Mouse (Mus musculus) heart, embryonic 10.5 days (tissue): ENCODE results near the gene Fer1l4. TPM values are rescaled to one million over a fixed set of nuclear protein-coding genes. Genes with fewer than 3 reads are reported as not detected.

ENCODE experiments used
- DNase-seq: peaks from one replicate; pipeline ENCODE4 v3.0.0-alpha.2; 2017; ENCODE audit warnings: low spot score
- H3K27ac ChIP-seq: fragments of 300-500 bp; sonication (generic); 2 replicates; pipeline ENCODE4 v1.5.1; 2016; ENCODE audit warnings: mild to moderate bottlenecking
- H3K27me3 ChIP-seq: fragments of 300-500 bp; sonication (generic); 2 replicates; pipeline ENCODE4 v1.6.1; 2016; ENCODE audit warnings: mild to moderate bottlenecking; ENCODE audit not compliant: poor library complexity, insufficient read depth, severe bottlenecking
- H3K36me3 ChIP-seq: fragments of 300-500 bp; sonication (generic); 2 replicates; pipeline ENCODE4 v1.6.1; 2016; ENCODE audit warnings: mild to moderate bottlenecking, moderate library complexity
- H3K4me1 ChIP-seq: fragments of 300-500 bp; sonication (generic); 2 replicates; pipeline ENCODE4 v1.6.1; 2016; ENCODE audit warnings: mild to moderate bottlenecking
- H3K4me3 ChIP-seq: fragments of 300-500 bp; sonication (generic); 2 replicates; pipeline ENCODE4 v1.5.1; 2016; ENCODE audit warnings: mild to moderate bottlenecking, moderate library complexity
- H3K9me3 ChIP-seq: fragments of 300-500 bp; sonication (generic); 2 replicates; pipeline ENCODE4 v1.6.1; 2016; ENCODE audit warnings: mild to moderate bottlenecking, moderate library complexity
- WGBS: fragments of 180-500 bp; shearing (Covaris S2); methylation state at CpG from one replicate; pipeline ENCODE4 v1.1.7; 2016; 5-methylcytosine and 5-hydroxymethylcytosine counted together
- polyA plus RNA-seq: library from polyadenylated mRNA; unstranded; fragments of >200 nt; fragmentation: Nextera tagmentation; extraction: Ambion mirVana; gene quantifications from 2 replicates; pipeline ENCODE4 v1.2.1, GENCODE M21; 2016

Gene Fer1l4
- not detected in 2 replicates for polyA plus RNA-seq

- no peaks in the 10 kb centered on the region for H3K36me3 ChIP-seq
- H3K9me3 ChIP-seq: no peaks in the 10 kb centered on the region
- H3K27ac ChIP-seq: no peak within 1 kb of the TSS
- WGBS: 72% methylated on average over 9 of the region's 9 CpGs
- H3K4me1 ChIP-seq: peaks cover 4% of the 10 kb centered on the region; the same call in 1 of the 2 replicates
- no peak within 1 kb of the TSS for H3K4me3 ChIP-seq
- DNase-seq: no peak
- peaks cover 31% of the 10 kb centered on the region for H3K27me3 ChIP-seq
Observed at GRCm38 (mm10) chr2:156052816-156053215, at the start of gene Fer1l4. Gene Fer1l4, minus strand, starts transcription at chr2:156052947.

- Histone ChIP-seq H3K27me3 (no peaks in the 10 kb centered on the region), H3K27ac (no peak overlapping the region), H3K36me3 (peaks cover 35% of the 10 kb centered on the region), H3K9me3 (no peaks in the 10 kb centered on the region), H3K4me3 (no peak overlapping the region), H3K4me1 (peaks cover 2% of the 10 kb centered on the region)
- WGBS: 88% methylated on average over 5 of the region's 5 CpGs
- no peak for DNase-seq
Observed at GRCm38 (mm10) chr2:156091926-156092325, 39.2 kb upstream of the Fer1l4 start.

GRCm38 (mm10) chr2:156089799-156090198, 37.1 kb upstream of the Fer1l4 start:
- no peaks in the 10 kb centered on the region for H3K9me3 ChIP-seq
- peaks cover 6% of the 10 kb centered on the region for H3K4me1 ChIP-seq
- 89% methylated on average over 1 of the region's 1 CpGs for WGBS
- H3K27me3 ChIP-seq: no peaks in the 10 kb centered on the region
- H3K4me3 ChIP-seq: no peak overlapping the region
- H3K36me3 ChIP-seq: peaks cover 15% of the 10 kb centered on the region; the same call in 1 of the 2 replicates
- no peak for DNase-seq
- H3K27ac ChIP-seq: no peak overlapping the region

GRCm38 (mm10) chr2:156087391-156088110, 34.8 kb upstream of the Fer1l4 start:
- peaks cover 15% of the 10 kb centered on the region; the same call in 1 of the 2 replicates for H3K36me3 ChIP-seq
- WGBS: 81% methylated on average over 7 of the region's 7 CpGs

GRCm38 (mm10) chr2:156084541-156084940, 31.8 kb upstream of the Fer1l4 start:
- Histone ChIP-seq H3K4me1 (peaks cover 26% of the 10 kb centered on the region), H3K36me3 (peaks cover 5% of the 10 kb centered on the region; the same call in 1 of the 2 replicates), H3K9me3 (no peaks in the 10 kb centered on the region), H3K27ac (no peak overlapping the region), H3K4me3 (no peak overlapping the region), H3K27me3 (no peaks in the 10 kb centered on the region)
- no peak for DNase-seq
- WGBS: 84% methylated on average over 3 of the region's 3 CpGs

More at GRCm38 (mm10) chr2:156087391-156088110, 34.8 kb upstream of the Fer1l4 start:
- Histone ChIP-seq H3K9me3 (no peaks in the 10 kb centered on the region), H3K4me3 (no peak overlapping the region), H3K4me1 (peaks cover 14% of the 10 kb centered on the region), H3K27ac (no peak overlapping the region), H3K27me3 (no peaks in the 10 kb centered on the region)
- DNase-seq: no peak

GRCm38 (mm10) chr2:156080391-156080790, 27.6 kb upstream of the Fer1l4 start:
- peak; percentile 60 for DNase-seq
- Histone ChIP-seq H3K36me3 (peaks cover 39% of the 10 kb centered on the region), H3K27me3 (no peaks in the 10 kb centered on the region), H3K27ac (no peak overlapping the region), H3K4me1 (peaks cover 27% of the 10 kb centered on the region), H3K9me3 (no peaks in the 10 kb centered on the region), H3K4me3 (no peak overlapping the region)
- WGBS: 84% methylated on average over 7 of the region's 7 CpGs

- DNase-seq: peak; percentile 76
Observed at GRCm38 (mm10) chr2:156079674-156080073, 26.9 kb upstream of the Fer1l4 start.

DNA sequence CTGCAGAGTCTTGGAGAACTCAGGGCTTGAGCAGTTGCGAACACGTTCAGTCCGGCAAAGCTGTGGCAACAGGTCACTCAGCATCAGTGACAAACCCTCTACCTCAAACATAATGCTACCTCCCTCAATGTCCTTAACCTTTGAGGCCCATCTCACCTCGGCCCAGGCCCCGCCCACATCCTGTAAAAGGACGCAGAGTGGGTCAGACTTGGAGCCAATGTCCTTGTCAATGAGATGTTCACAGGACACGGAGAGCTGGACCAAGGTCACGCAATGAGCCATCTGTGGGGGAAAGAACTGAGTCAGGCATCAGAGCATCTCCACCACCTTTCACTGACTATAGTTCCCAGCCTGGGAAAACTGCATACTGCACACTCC, 26.4 kb upstream of the Fer1l4 start:
- peaks cover 27% of the 10 kb centered on the region for H3K4me1 ChIP-seq
- WGBS: 83% methylated on average over 8 of the region's 8 CpGs
- no peak overlapping the region for H3K4me3 ChIP-seq
- no peaks in the 10 kb centered on the region for H3K27me3 ChIP-seq
- H3K36me3 ChIP-seq: peaks cover 51% of the 10 kb centered on the region
- peak; percentile 54 for DNase-seq
- H3K9me3 ChIP-seq: no peaks in the 10 kb centered on the region
- H3K27ac ChIP-seq: no peak overlapping the region

More at GRCm38 (mm10) chr2:156079674-156080073, 26.9 kb upstream of the Fer1l4 start:
- Histone ChIP-seq H3K36me3 (peaks cover 46% of the 10 kb centered on the region), H3K4me3 (no peak overlapping the region), H3K9me3 (no peaks in the 10 kb centered on the region), H3K4me1 (peaks cover 27% of the 10 kb centered on the region), H3K27me3 (no peaks in the 10 kb centered on the region), H3K27ac (no peak overlapping the region)
- WGBS: 46% methylated on average over 4 of the region's 4 CpGs

DNA sequence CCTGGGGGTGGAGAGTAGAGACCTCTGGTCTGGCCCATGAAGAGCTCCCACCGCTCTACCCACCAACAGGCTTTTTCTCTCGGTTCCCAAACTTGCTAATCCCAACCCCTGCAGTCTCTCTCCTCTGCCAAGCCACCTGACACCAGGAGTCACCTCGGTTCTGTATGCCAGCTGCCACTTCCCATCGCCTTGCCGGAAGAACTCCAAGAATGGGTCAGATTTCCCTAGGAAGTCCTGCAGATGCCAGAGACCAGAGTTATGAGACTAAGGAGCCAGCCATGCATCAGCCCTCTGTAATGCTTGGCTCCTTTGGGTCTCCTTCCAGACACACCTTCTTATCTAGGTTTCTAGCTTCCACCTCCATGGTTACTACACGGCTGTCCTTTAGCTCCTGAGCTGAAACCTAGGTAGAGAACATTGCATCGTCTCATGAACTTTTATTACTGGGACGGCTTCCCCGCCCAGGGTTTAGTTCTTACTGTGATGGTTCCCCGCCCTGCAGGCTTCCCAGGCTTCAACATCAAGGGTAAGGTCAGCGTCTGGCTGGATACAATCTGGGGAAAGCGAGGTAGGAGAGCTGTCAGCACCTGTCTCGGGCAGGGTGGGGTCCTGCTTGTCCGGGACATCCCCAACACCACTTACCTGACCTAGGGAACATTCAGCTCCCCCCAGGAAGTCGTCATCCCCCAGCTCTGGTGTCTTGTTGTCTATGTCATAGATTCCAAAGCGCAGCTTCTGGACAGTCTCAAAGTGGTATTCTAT, 25.9 kb upstream of the Fer1l4 start:
- no peak overlapping the region for H3K4me3 ChIP-seq
- H3K4me1 ChIP-seq: peaks cover 27% of the 10 kb centered on the region
- 90% methylated on average over 16 of the region's 16 CpGs for WGBS
- H3K27me3 ChIP-seq: no peaks in the 10 kb centered on the region
- H3K27ac ChIP-seq: no peak overlapping the region
- H3K36me3 ChIP-seq: peaks cover 57% of the 10 kb centered on the region
- H3K9me3 ChIP-seq: no peaks in the 10 kb centered on the region
- DNase-seq: peak; percentile 72

- peaks cover 19% of the 10 kb centered on the region for H3K4me1 ChIP-seq
- peak; percentile 70 for DNase-seq
- no peaks in the 10 kb centered on the region for H3K9me3 ChIP-seq
- WGBS: 87% methylated on average over 7 of the region's 7 CpGs
- no peak overlapping the region for H3K4me3 ChIP-seq
- H3K27me3 ChIP-seq: no peaks in the 10 kb centered on the region
- H3K27ac ChIP-seq: no peak overlapping the region
- H3K36me3 ChIP-seq: peaks cover 68% of the 10 kb centered on the region
Observed at GRCm38 (mm10) chr2:156077461-156077860, 24.7 kb upstream of the Fer1l4 start.

GRCm38 (mm10) chr2:156073725-156074124, 21.0 kb upstream of the Fer1l4 start:
- no peaks in the 10 kb centered on the region for H3K9me3 ChIP-seq
- no peak overlapping the region for H3K4me3 ChIP-seq
- DNase-seq: peak; percentile 61
- no peaks in the 10 kb centered on the region for H3K4me1 ChIP-seq
- WGBS: 95% methylated on average over 15 of the region's 15 CpGs
- peaks cover 97% of the 10 kb centered on the region for H3K36me3 ChIP-seq
- no peak overlapping the region for H3K27ac ChIP-seq
- no peaks in the 10 kb centered on the region for H3K27me3 ChIP-seq

GRCm38 (mm10) chr2:156071236-156071635, 18.5 kb upstream of the Fer1l4 start:
- peaks cover 87% of the 10 kb centered on the region for H3K36me3 ChIP-seq
- no peaks in the 10 kb centered on the region for H3K9me3 ChIP-seq
- no peak overlapping the region for H3K27ac ChIP-seq
- peaks cover 11% of the 10 kb centered on the region for H3K4me1 ChIP-seq
- WGBS: 93% methylated on average over 10 of the region's 10 CpGs
- no peaks in the 10 kb centered on the region for H3K27me3 ChIP-seq
- peak; percentile 50 for DNase-seq
- no peak overlapping the region for H3K4me3 ChIP-seq

GRCm38 (mm10) chr2:156067916-156068315, 15.2 kb upstream of the Fer1l4 start:
- Histone ChIP-seq H3K9me3 (no peaks in the 10 kb centered on the region), H3K27me3 (no peaks in the 10 kb centered on the region), H3K4me3 (no peak overlapping the region), H3K36me3 (peaks cover 54% of the 10 kb centered on the region), H3K27ac (no peak overlapping the region), H3K4me1 (peaks cover 23% of the 10 kb centered on the region)
- no peak for DNase-seq
- WGBS: 90% methylated on average over 10 of the region's 10 CpGs
